Mouse (Mus musculus): Measurements from ENCODE around the gene Sept8. TPM values are rescaled to one million over a fixed set of nuclear protein-coding genes. Genes with fewer than 3 reads are reported as not detected.

Gene Sept8
- polyA plus RNA-seq, 2 experiments, result 18.3 to 33.1 TPM

DNA sequence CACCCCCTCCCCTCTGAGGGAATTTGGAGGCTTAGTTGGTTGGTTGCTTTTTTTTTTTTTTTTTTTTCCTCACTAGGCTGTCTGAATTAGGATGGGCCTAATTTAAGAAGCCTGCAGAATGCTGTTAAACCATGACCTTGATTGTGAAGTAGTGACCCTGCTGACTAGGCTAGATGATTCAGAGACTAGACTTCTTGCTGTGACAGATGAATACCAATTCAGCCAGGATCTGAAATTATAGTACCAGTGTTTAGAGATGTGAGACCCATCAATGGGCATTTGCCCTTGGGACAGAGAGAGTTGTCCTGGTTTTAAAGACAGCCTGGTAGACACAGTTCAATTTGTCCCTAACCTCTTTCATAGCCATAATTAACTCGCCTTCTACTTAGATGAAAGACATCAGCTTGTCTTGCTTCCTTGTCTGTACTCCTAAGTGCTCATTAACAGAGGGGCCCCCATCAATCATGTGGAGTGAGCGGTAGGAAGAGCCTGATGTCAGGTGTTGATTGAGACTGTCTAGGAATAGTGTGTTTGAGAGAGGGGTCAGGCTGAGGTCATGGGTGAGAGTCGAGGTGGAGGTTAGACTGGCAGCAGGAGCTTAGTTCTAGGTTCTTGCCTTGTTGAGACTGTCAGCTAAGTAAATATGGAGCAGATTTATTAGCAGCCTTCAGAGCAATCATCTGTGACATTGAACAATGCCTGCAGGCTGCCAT lies 25.7 kb upstream of the Sept8 start:
- Histone ChIP-seq H3K36me3 (replicated peaks; ENCODE audit: control insufficient read depth, insufficient read depth, low read depth) (no peaks in the 10 kb centered on the region), H3K4me1 (replicated peaks; ENCODE audit: control insufficient read depth in 2 of 2, insufficient read depth in 2 of 2, low read length in 1 of 2) (peaks cover 2 to 5% of the 10 kb centered on the region in 2 experiments; a peak in 2 of 4 replicates), H3K27me3 (ENCODE audit: control insufficient read depth, insufficient read depth, low read length) (no peaks in the 10 kb centered on the region), H3K27ac (no peak overlapping the region), H3K4me3 (ENCODE audit: insufficient read depth in 1 of 2, low read depth in 2 of 2, low read length in 2 of 2) (no peak overlapping the region), H3K9ac (replicated peaks) (no peak overlapping the region), H3K9me3 (ENCODE audit: control insufficient read depth, low read length) (no peaks in the 10 kb centered on the region; the same call in 1 of the 2 replicates), H3K4me2 (ENCODE audit: low read depth) (no peak overlapping the region)
- DNase-seq (ENCODE audit: low read depth in 3 of 3, low spot score in 3 of 3) (no peak), ATAC-seq (ENCODE audit: insufficient read depth) (no peak)
- 50% methylated on average over 3 of the region's 3 CpGs for WGBS (ENCODE audit: insufficient replicate concordance)
- no peak for TF ChIP-seq CTCF (IDR thresholded peaks at IDR 0.05; ENCODE audit: low read depth)

DNA sequence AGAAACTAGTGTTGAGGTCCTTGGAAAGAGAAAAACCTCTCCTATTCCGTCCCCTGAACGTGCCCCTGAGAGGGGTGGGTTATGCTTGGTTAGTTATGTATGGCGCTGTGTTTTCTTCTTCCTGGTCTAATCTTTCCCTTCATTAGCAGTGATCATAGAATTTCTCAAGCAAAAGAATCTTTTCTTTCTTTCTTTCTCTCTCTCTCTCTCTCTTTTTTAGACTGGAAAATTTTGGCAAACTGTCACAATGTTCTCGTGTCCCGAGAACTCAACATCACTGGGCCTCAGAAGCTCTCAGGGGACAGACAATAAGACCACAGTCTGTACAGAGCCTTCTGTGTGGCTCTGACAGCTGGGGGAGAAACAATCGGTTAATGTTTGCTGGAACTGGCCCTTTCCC lies 23.6 kb upstream of the Sept8 start:
- TF ChIP-seq EP300 (IDR thresholded peaks at IDR 0.05; ENCODE audit: low read depth), result no peak
- no peak for TF ChIP-seq CTCF (IDR thresholded peaks at IDR 0.05; ENCODE audit: low read depth)
- no peak overlapping the region for H3K9ac ChIP-seq (replicated peaks)
- no peak overlapping the region for H3K4me2 ChIP-seq (ENCODE audit: low read depth)
- 54% methylated on average over 6 of the region's 6 CpGs for WGBS (ENCODE audit: insufficient replicate concordance)
- ATAC-seq (ENCODE audit: insufficient read depth), result no peak
- H3K27me3 ChIP-seq (ENCODE audit: control insufficient read depth, insufficient read depth, low read length), result no peaks in the 10 kb centered on the region
- H3K9me3 ChIP-seq (ENCODE audit: control insufficient read depth, low read length), result no peaks in the 10 kb centered on the region
- H3K4me1 ChIP-seq (replicated peaks; ENCODE audit: control insufficient read depth in 2 of 2, insufficient read depth in 2 of 2, low read length in 1 of 2), result peaks cover 2 to 5% of the 10 kb centered on the region in 2 experiments; a peak in 2 of 4 replicates
- H3K4me3 ChIP-seq (ENCODE audit: insufficient read depth in 1 of 2, low read depth in 2 of 2, low read length in 2 of 2), result no peak overlapping the region
- no peaks in the 10 kb centered on the region for H3K36me3 ChIP-seq (replicated peaks; ENCODE audit: control insufficient read depth, insufficient read depth, low read depth)
- no peak for DNase-seq (ENCODE audit: low read depth in 3 of 3, low spot score in 3 of 3)
- H3K27ac ChIP-seq, result no peak overlapping the region

DNA sequence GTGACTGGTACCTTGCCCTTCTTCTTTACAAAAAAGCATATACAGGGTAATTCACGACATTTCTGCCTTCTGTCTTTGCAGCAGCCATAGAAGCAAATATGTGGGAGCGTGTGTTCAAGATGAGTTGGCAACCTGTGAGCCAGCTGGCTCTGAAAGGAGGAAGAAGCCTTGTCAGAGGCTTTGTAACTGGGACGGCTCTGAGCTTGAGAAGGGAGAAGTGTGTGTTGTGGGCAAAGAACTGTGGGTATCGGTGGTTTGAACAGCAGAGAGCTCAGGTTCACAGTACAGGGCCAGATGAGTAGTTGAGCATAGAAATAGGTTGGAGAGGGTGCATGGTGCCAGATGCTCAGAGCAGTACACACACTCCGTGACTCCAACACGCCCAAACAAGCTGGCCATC lies 22.1 kb upstream of the Sept8 start:
- DNase-seq (ENCODE audit: low read depth in 3 of 3, low spot score in 3 of 3), result no peak
- H3K4me1 ChIP-seq (replicated peaks; ENCODE audit: control insufficient read depth in 2 of 2, insufficient read depth in 2 of 2, low read length in 1 of 2), result peaks cover under 1 to 9% of the 10 kb centered on the region in 2 experiments; a peak in 2 of 4 replicates
- WGBS (ENCODE audit: insufficient replicate concordance), result 37% methylated on average over 6 of the region's 6 CpGs
- no peaks in the 10 kb centered on the region for H3K36me3 ChIP-seq (replicated peaks; ENCODE audit: control insufficient read depth, insufficient read depth, low read depth)
- H3K27ac ChIP-seq, result no peak overlapping the region
- H3K4me3 ChIP-seq (ENCODE audit: insufficient read depth in 1 of 2, low read depth in 2 of 2, low read length in 2 of 2), result no peak overlapping the region
- no peak overlapping the region for H3K9ac ChIP-seq (replicated peaks)
- ATAC-seq (ENCODE audit: insufficient read depth), result no peak
- H3K27me3 ChIP-seq (ENCODE audit: control insufficient read depth, insufficient read depth, low read length), result peaks cover 3% of the 10 kb centered on the region; the same call in 1 of the 2 replicates
- H3K9me3 ChIP-seq (ENCODE audit: control insufficient read depth, low read length), result no peaks in the 10 kb centered on the region
- no peak overlapping the region for H3K4me2 ChIP-seq (ENCODE audit: low read depth)
- TF ChIP-seq EP300 (IDR thresholded peaks at IDR 0.05; ENCODE audit: low read depth) (no peak), CTCF (IDR thresholded peaks at IDR 0.05; ENCODE audit: low read depth) (no peak)

DNA sequence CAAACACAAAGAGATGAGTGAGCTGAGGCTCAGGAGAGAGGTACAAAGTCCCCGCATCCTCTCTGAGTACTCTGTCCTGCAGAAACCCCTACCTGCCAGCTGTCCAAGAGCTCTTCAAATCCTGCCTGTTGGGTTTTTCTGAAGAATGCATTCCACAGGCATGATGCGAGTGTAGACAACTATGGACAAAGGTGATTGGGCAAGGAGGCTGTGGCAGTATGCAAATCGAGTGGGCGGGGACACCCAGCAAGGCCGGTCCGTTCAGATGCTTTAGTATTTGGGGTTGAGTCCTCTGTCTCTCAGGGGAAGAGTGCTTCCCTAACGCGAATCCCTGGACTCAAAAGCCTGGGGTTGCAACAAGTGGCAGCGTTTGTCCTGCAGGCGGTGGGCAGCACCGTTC lies 18.5 kb upstream of the Sept8 start:
- no peak overlapping the region for H3K4me2 ChIP-seq (ENCODE audit: low read depth)
- TF ChIP-seq CTCF (IDR thresholded peaks at IDR 0.05; ENCODE audit: low read depth), result no peak
- TF ChIP-seq EP300 (IDR thresholded peaks at IDR 0.05; ENCODE audit: low read depth), result no peak
- no peak for ATAC-seq (ENCODE audit: insufficient read depth)

DNA sequence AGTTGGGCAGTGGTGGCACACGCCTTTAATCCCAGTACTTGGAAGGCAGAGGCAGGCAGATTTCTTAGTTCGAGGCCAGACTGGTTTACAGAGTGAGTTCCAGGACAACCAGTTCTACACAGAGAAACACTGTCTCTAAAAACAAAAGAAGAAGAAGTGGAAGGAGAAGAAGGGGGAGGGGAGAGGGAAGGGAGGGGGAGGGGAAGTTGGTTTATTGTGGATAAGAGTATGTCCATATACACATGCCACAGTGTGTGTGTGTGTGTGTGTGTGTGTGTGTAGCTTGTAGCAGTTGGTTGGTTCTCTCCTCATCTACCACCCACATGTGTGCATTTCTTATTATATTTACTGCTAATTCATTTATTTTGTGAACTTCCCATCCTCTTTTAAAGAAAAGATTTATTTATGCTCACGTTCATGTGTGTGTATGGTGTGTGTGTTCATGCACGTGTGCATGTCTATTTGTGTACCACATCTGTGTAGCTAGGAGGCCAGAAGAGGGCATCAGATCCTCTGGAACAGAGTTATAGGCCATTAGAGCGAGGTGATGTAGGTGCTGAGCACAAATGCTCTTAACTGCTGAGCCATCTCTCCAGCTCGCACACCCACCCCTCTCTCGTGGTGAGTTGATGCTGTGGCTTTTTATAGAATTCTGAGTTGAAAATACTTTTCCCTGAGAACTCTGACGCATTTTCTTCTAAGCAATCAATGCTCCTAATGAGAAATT lies 16.9 kb upstream of the Sept8 start:
- Histone ChIP-seq H3K4me2 (ENCODE audit: low read depth) (no peak overlapping the region), H3K36me3 (replicated peaks; ENCODE audit: control insufficient read depth, insufficient read depth, low read depth) (no peaks in the 10 kb centered on the region), H3K9ac (replicated peaks) (no peak overlapping the region), H3K27me3 (ENCODE audit: control insufficient read depth, insufficient read depth, low read length) (peaks cover 3% of the 10 kb centered on the region; the same call in 1 of the 2 replicates), H3K4me1 (replicated peaks; ENCODE audit: control insufficient read depth in 2 of 2, insufficient read depth in 2 of 2, low read length in 1 of 2) (peaks cover 0 to 7% of the 10 kb centered on the region in 2 experiments; a peak in 2 of 4 replicates), H3K4me3 (ENCODE audit: insufficient read depth in 1 of 2, low read depth in 2 of 2, low read length in 2 of 2) (no peak overlapping the region), H3K27ac (no peak overlapping the region), H3K9me3 (ENCODE audit: control insufficient read depth, low read length) (no peaks in the 10 kb centered on the region)
- TF ChIP-seq EP300 (IDR thresholded peaks at IDR 0.05; ENCODE audit: low read depth), result no peak
- TF ChIP-seq CTCF (IDR thresholded peaks at IDR 0.05; ENCODE audit: low read depth), result peak; percentile 58
- DNase-seq (ENCODE audit: low read depth in 3 of 3, low spot score in 3 of 3), result no peak
- WGBS (ENCODE audit: insufficient replicate concordance), result 42% methylated on average over 8 of the region's 8 CpGs
- no peak for ATAC-seq (ENCODE audit: insufficient read depth)

More for the DNA sequence above, 18.5 kb upstream of the Sept8 start:
- Histone ChIP-seq H3K9me3 (ENCODE audit: control insufficient read depth, low read length) (no peaks in the 10 kb centered on the region), H3K27me3 (ENCODE audit: control insufficient read depth, insufficient read depth, low read length) (peaks cover 3% of the 10 kb centered on the region; the same call in 1 of the 2 replicates), H3K4me1 (replicated peaks; ENCODE audit: control insufficient read depth in 2 of 2, insufficient read depth in 2 of 2, low read length in 1 of 2) (peaks cover 0 to 7% of the 10 kb centered on the region in 2 experiments; a peak in 2 of 4 replicates), H3K4me3 (ENCODE audit: insufficient read depth in 1 of 2, low read depth in 2 of 2, low read length in 2 of 2) (no peak overlapping the region), H3K27ac (no peak overlapping the region), H3K36me3 (replicated peaks; ENCODE audit: control insufficient read depth, insufficient read depth, low read depth) (no peaks in the 10 kb centered on the region), H3K9ac (replicated peaks) (no peak overlapping the region)
- WGBS (ENCODE audit: insufficient replicate concordance), result 11% methylated on average over 11 of the region's 11 CpGs
- DNase-seq (ENCODE audit: low read depth in 3 of 3, low spot score in 3 of 3), result no peak

Measured in liver, embryonic 14.5 days (tissue).